Mouse (Mus musculus) embryonic facial prominence, embryonic 11.5 days (tissue): ENCODE results near the gene Rnf144b. TPM values are rescaled to one million over a fixed set of nuclear protein-coding genes. Genes with fewer than 3 reads are reported as not detected.

Experiments
- ATAC-seq: fragments of 200-750 bp; cut with Nextera tagmentation; replicated peaks from 2 replicates; pipeline ENCODE4 v1.8.0; 2017; ENCODE audit warnings: low read depth; ENCODE audit not compliant: insufficient number of reproducible peaks, low FRiP score, low TSS enrichment
- DNase-seq: peaks from one replicate; pipeline ENCODE4 v3.0.0-alpha.2; 2015; ENCODE audit warnings: low spot score
- H3K27ac ChIP-seq: fragments of 300-500 bp; sonication (generic); replicated peaks from 2 replicates; pipeline ENCODE4 v1.5.1; 2014; ENCODE audit warnings: mild to moderate bottlenecking, low read depth, low read length, control low read depth
- H3K27me3 ChIP-seq: fragments of 300-500 bp; sonication (generic); 2 replicates; pipeline ENCODE4 v1.6.1; 2014; ENCODE audit warnings: mild to moderate bottlenecking, low read length, moderate library complexity, mixed read lengths; ENCODE audit not compliant: control insufficient read depth, insufficient read depth
- H3K36me3 ChIP-seq: fragments of 300-500 bp; sonication (generic); replicated peaks from 2 replicates; pipeline ENCODE4 v1.6.1; 2014; ENCODE audit warnings: low read depth, mild to moderate bottlenecking, low read length, moderate library complexity, mixed read lengths; ENCODE audit not compliant: control insufficient read depth, insufficient read depth
- H3K4me1 ChIP-seq: fragments of 300-500 bp; sonication (generic); 2 replicates; pipeline ENCODE4 v1.6.1; 2014; ENCODE audit warnings: low read length, mixed read lengths; ENCODE audit not compliant: control insufficient read depth, insufficient read depth
- H3K4me2 ChIP-seq: fragments of 300-500 bp; sonication (generic); 2 replicates; pipeline ENCODE4 v1.6.1; 2014; ENCODE audit warnings: low read depth, mild to moderate bottlenecking, control low read depth, low read length, moderate library complexity
- H3K4me3 ChIP-seq: fragments of 300-500 bp; sonication (generic); 2 replicates; pipeline ENCODE4 v1.5.1; 2014; ENCODE audit warnings: low read depth, low read length, control low read depth
- H3K9ac ChIP-seq: fragments of 300-500 bp; sonication (generic); replicated peaks from 2 replicates; pipeline ENCODE4 v1.6.1; 2014; ENCODE audit warnings: mild to moderate bottlenecking, control low read depth, low read length
- H3K9me3 ChIP-seq: fragments of 300-500 bp; sonication (generic); replicated peaks from 2 replicates; pipeline ENCODE4 v1.6.1; 2016; ENCODE audit warnings: mild to moderate bottlenecking, low read length, inconsistent platforms, mixed read lengths; ENCODE audit not compliant: control insufficient read depth
- WGBS: fragments of 180-500 bp; shearing (Covaris S2); extraction: QIAGEN DNeasy Blood & Tissue Kit; methylation state at CpG from one replicate; pipeline ENCODE4 v1.1.7; 2014; 5-methylcytosine and 5-hydroxymethylcytosine counted together
- polyA plus RNA-seq: library from polyadenylated mRNA; unstranded; fragments of >200 nt; fragmentation: Nextera tagmentation; extraction: Ambion mirVana; gene quantifications from 2 replicates; pipeline ENCODE4 v1.2.1, GENCODE M21; 2014

The Rnf144b gene
- polyA plus RNA-seq, 1 experiment from 2014 or later = 1.5 TPM

DNA sequence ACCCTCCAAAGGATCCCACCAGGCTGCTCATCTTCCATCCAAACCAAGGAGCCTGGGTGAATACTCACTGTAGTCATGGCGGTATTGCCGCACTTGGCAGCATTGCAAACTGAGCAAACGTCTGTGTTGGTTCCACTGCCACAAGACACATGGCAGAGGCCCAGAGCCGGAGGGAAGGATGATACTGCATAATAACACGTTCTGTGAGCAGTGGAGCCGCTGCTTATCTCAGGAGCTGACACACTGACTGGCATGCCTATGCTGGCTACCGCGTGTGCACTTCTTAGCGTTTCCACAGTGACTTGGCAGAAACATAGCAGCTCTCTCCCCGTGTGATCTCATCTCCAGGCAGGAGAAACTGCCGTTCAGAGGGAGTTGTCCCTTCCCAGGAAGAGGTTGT is 122.3 kb downstream of the Rnf144b start:
- Histone ChIP-seq H3K4me3 (no peak overlapping the region), H3K27ac (no peak overlapping the region), H3K9ac (no peak overlapping the region), H3K4me1 (no peaks in the 10 kb centered on the region), H3K36me3 (no peaks in the 10 kb centered on the region), H3K9me3 (no peaks in the 10 kb centered on the region), H3K27me3 (no peaks in the 10 kb centered on the region), H3K4me2 (no peak overlapping the region)
- no peak for ATAC-seq
- WGBS = 82% methylated on average over 11 of the region's 11 CpGs
- no peak for DNase-seq

GRCm38 (mm10) chr13:47246459-47246858 is 124.0 kb downstream of the Rnf144b start:
- H3K27me3 ChIP-seq = no peaks in the 10 kb centered on the region
- no peak overlapping the region for H3K4me3 ChIP-seq
- no peak overlapping the region for H3K4me2 ChIP-seq
- no peaks in the 10 kb centered on the region for H3K9me3 ChIP-seq
- H3K36me3 ChIP-seq = no peaks in the 10 kb centered on the region
- no peak overlapping the region for H3K9ac ChIP-seq
- H3K27ac ChIP-seq = no peak overlapping the region
- WGBS = 68% methylated on average over 10 of the region's 10 CpGs
- ATAC-seq (no peak), DNase-seq (no peak)
- H3K4me1 ChIP-seq = no peaks in the 10 kb centered on the region

- Histone ChIP-seq H3K9ac (no peak overlapping the region), H3K36me3 (no peaks in the 10 kb centered on the region), H3K27me3 (no peaks in the 10 kb centered on the region), H3K27ac (no peak overlapping the region), H3K4me3 (no peak overlapping the region), H3K4me1 (no peaks in the 10 kb centered on the region), H3K9me3 (no peaks in the 10 kb centered on the region), H3K4me2 (no peak overlapping the region)
- no peak for DNase-seq
- ATAC-seq = no peak
- WGBS = 68% methylated on average over 13 of the region's 13 CpGs
These were observed 124.8 kb downstream of the Rnf144b start for GRCm38 (mm10) chr13:47247156-47247800.

GRCm38 (mm10) chr13:47248289-47249010 is 126.0 kb downstream of the Rnf144b start:
- no peak overlapping the region for H3K9ac ChIP-seq
- no peaks in the 10 kb centered on the region for H3K9me3 ChIP-seq
- H3K36me3 ChIP-seq = no peaks in the 10 kb centered on the region
- no peak overlapping the region for H3K27ac ChIP-seq
- H3K4me2 ChIP-seq = no peak overlapping the region
- no peaks in the 10 kb centered on the region for H3K27me3 ChIP-seq
- ATAC-seq (no peak), DNase-seq (no peak)
- H3K4me1 ChIP-seq = no peaks in the 10 kb centered on the region
- H3K4me3 ChIP-seq = no peak overlapping the region
- 81% methylated on average over 8 of the region's 8 CpGs for WGBS

DNA sequence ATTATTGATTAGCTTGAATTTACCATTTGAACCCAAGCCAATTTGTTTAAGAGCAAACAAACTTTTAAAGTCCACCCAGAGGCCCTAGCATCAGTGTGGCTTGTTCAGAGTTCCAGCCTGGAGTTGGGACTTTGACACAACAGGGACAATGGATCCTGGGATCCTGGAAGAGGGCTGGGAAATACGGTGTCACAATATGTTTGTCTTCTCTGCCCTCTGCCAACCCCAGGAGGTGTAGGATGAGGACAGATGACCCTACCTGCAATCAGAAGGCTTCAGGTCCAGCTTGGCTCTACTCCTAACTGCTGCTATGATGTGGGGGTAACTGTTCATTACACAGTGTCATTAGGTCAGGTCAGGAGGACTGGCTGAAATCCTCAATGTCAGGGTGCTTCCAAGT is 128.2 kb downstream of the Rnf144b start:
- WGBS = 74% methylated on average over 1 of the region's 1 CpGs
- Histone ChIP-seq H3K27ac (no peak overlapping the region), H3K4me3 (no peak overlapping the region), H3K4me2 (no peak overlapping the region), H3K9me3 (no peaks in the 10 kb centered on the region), H3K9ac (no peak overlapping the region), H3K4me1 (no peaks in the 10 kb centered on the region), H3K27me3 (no peaks in the 10 kb centered on the region), H3K36me3 (no peaks in the 10 kb centered on the region)
- DNase-seq (no peak), ATAC-seq (no peak)

GRCm38 (mm10) chr13:47251114-47251764 is 128.8 kb downstream of the Rnf144b start:
- H3K36me3 ChIP-seq = no peaks in the 10 kb centered on the region
- H3K9ac ChIP-seq = no peak overlapping the region
- ATAC-seq (no peak), DNase-seq (no peak)
- H3K4me3 ChIP-seq = no peak overlapping the region
- no peak overlapping the region for H3K27ac ChIP-seq
- H3K4me2 ChIP-seq = no peak overlapping the region
- 84% methylated on average over 2 of the region's 2 CpGs for WGBS
- H3K4me1 ChIP-seq = no peaks in the 10 kb centered on the region
- no peaks in the 10 kb centered on the region for H3K27me3 ChIP-seq
- H3K9me3 ChIP-seq = no peaks in the 10 kb centered on the region

DNA sequence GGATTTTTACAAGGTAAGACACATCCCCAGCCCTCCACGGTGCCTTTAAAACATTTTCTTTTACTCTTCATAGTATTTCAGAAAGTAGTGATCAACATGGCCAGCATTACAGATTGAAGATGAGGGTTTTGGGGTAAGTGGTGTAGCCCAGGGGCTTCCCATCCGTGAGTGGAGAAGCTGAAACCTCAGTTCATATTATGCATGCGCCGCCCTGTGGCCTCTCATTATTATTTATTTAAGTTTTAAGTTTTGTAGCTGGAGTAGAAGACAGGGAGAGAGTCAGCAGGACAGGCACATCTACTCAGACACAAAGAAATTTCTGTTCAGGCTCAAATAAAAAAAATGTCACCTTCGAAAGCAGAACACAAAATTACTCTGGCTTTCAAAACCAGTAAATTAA is 131.3 kb downstream of the Rnf144b start:
- Histone ChIP-seq H3K9me3 (no peaks in the 10 kb centered on the region), H3K27ac (no peak overlapping the region), H3K9ac (no peak overlapping the region), H3K27me3 (no peaks in the 10 kb centered on the region), H3K36me3 (no peaks in the 10 kb centered on the region), H3K4me1 (no peaks in the 10 kb centered on the region), H3K4me2 (no peak overlapping the region), H3K4me3 (no peak overlapping the region)
- DNase-seq (no peak), ATAC-seq (no peak)
- 72% methylated on average over 5 of the region's 5 CpGs for WGBS

DNA sequence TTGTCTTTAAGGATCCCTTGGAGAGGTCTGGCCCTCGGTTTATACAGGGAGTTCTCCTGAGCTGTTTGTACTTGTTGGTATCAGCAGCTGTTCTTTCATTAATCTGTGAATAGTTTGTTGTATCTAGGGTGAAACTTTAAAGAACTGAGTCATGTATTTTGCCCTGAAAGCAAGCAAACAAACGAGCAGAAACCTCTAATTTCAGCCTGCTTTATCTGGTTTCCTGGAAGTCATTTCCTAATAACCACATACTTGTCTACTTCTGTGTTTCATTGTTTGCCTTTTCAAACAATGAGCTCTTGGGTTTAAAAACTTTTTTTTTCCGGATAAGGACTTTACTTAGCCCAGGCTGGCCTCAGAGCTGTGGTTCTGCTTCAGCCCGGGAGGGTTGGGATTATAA is 136.8 kb downstream of the Rnf144b start:
- H3K9ac ChIP-seq = no peak overlapping the region

More for the DNA sequence above, 136.8 kb downstream of the Rnf144b start:
- Histone ChIP-seq H3K27me3 (no peaks in the 10 kb centered on the region), H3K9me3 (no peaks in the 10 kb centered on the region), H3K4me2 (no peak overlapping the region), H3K27ac (no peak overlapping the region), H3K4me3 (no peak overlapping the region), H3K4me1 (no peaks in the 10 kb centered on the region), H3K36me3 (no peaks in the 10 kb centered on the region)
- 59% methylated on average over 4 of the region's 4 CpGs for WGBS
- no peak for ATAC-seq
- DNase-seq = no peak
